ENCODE assay signal across 8 mouse cellular contexts in genomic region chr15:79141566-79141917, GRCm38 (mm10). TPM values are rescaled to one million over a fixed set of nuclear protein-coding genes. Genes with fewer than 3 reads are reported as not detected.
A peak's percentile ranks its signal among the peaks of the same experiment; 100 is the strongest.
DNase-seq lines count a peak whose midpoint lies in the region; ATAC-seq and TF ChIP-seq lines count a peak whose summit lies in the region.

No protein-coding gene starts in this region.

- H3K27me3 ChIP-seq in kidney, embryonic 15.5 days: no peaks in the 10 kb centered on the region; the same call in 1 of the 2 replicates
- H3K27me3 ChIP-seq in embryonic facial prominence, embryonic 11.5 days (ENCODE audit: control insufficient read depth, insufficient read depth, low read length): no peaks in the 10 kb centered on the region
- no peaks in the 10 kb centered on the region for H3K27me3 ChIP-seq in intestine, postnatal 0 days (replicated peaks; ENCODE audit: control insufficient read depth, insufficient read depth, low read length)
- H3K27me3 ChIP-seq in neural tube, embryonic 11.5 days (ENCODE audit: control insufficient read depth, insufficient read depth, low read length): no peaks in the 10 kb centered on the region

- H3K36me3 ChIP-seq in kidney, embryonic 15.5 days: peaks cover 32% of the 10 kb centered on the region
- no peaks in the 10 kb centered on the region; the same call in 1 of the 2 replicates for H3K36me3 ChIP-seq in embryonic facial prominence, embryonic 11.5 days (replicated peaks; ENCODE audit: control insufficient read depth, insufficient read depth, low read depth, low read length)
- peaks cover 21% of the 10 kb centered on the region for H3K36me3 ChIP-seq in intestine, postnatal 0 days (ENCODE audit: control insufficient read depth, insufficient read depth)
- peaks cover 7% of the 10 kb centered on the region; the same call in 1 of the 2 replicates for H3K36me3 ChIP-seq in neural tube, embryonic 11.5 days (ENCODE audit: control insufficient read depth, insufficient read depth, low read length)

- peak overlapping the region; percentile 67 for H3K4me3 ChIP-seq in kidney, embryonic 15.5 days (replicated peaks)
- peak overlapping the region; percentile 87 for H3K4me3 ChIP-seq in embryonic facial prominence, embryonic 11.5 days (ENCODE audit: low read depth, low read length)
- peak overlapping the region; percentile 77 for H3K4me3 ChIP-seq in intestine, postnatal 0 days (ENCODE audit: low read depth, low read length)
- H3K4me3 ChIP-seq in neural tube, embryonic 11.5 days (ENCODE audit: low read depth, low read length): peak overlapping the region; percentile 82

- WGBS in kidney, embryonic 15.5 days: under 1% methylated on average over 7 of the region's 7 CpGs
- WGBS in embryonic facial prominence, embryonic 11.5 days: 2% methylated on average over 7 of the region's 7 CpGs
- 2% methylated on average over 7 of the region's 7 CpGs for WGBS in intestine, postnatal 0 days
- WGBS in neural tube, embryonic 11.5 days: 2% methylated on average over 7 of the region's 7 CpGs

- peak overlapping the region; percentile 28; the same call in 1 of the 2 replicates for H3K27ac ChIP-seq in kidney, embryonic 15.5 days
- H3K27ac ChIP-seq in embryonic facial prominence, embryonic 11.5 days (replicated peaks; ENCODE audit: low read depth, low read length): no peak overlapping the region
- H3K27ac ChIP-seq in intestine, postnatal 0 days (ENCODE audit: low read depth, low read length): no peak overlapping the region; the same call in 1 of the 2 replicates
- H3K27ac ChIP-seq in neural tube, embryonic 11.5 days (ENCODE audit: low read depth, low read length): no peak overlapping the region

- H3K9me3 ChIP-seq in kidney, embryonic 15.5 days (replicated peaks): no peaks in the 10 kb centered on the region
- no peaks in the 10 kb centered on the region for H3K9me3 ChIP-seq in embryonic facial prominence, embryonic 11.5 days (replicated peaks; ENCODE audit: control insufficient read depth, low read length)
- H3K9me3 ChIP-seq in intestine, postnatal 0 days (ENCODE audit: control insufficient read depth): no peaks in the 10 kb centered on the region
- H3K9me3 ChIP-seq in neural tube, embryonic 11.5 days (ENCODE audit: control insufficient read depth, low read length): no peaks in the 10 kb centered on the region

- DNase-seq in kidney, postnatal 14 days: no peak
- no peak for DNase-seq in embryonic facial prominence, embryonic 11.5 days (ENCODE audit: low spot score)
- no peak for DNase-seq in neural tube, embryonic 11.5 days (ENCODE audit: low spot score)
- DNase-seq in adrenal gland, adult 2 months: no peak
- DNase-seq in urinary bladder, adult 18-20 months (ENCODE audit: low spot score in 2 of 2): no peak
- DNase-seq in adrenal gland, postnatal 36 days: no peak

- peak overlapping the region; percentile 64 for H3K9ac ChIP-seq in kidney, embryonic 15.5 days
- H3K9ac ChIP-seq in embryonic facial prominence, embryonic 11.5 days (replicated peaks; ENCODE audit: low read length): peak overlapping the region; percentile 79
- peak overlapping the region; percentile 61 for H3K9ac ChIP-seq in intestine, postnatal 0 days (ENCODE audit: low read depth, low read length)
- peak overlapping the region; percentile 74 for H3K9ac ChIP-seq in neural tube, embryonic 11.5 days (ENCODE audit: low read length)

- no peak for TF ChIP-seq CTCF in intestine, postnatal 0 days (IDR thresholded peaks at IDR 0.05; ENCODE audit: low read depth)

- no peak; the same call in 1 of the 2 replicates for ATAC-seq in kidney, embryonic 15.5 days (replicated peaks; ENCODE audit: low FRiP score)
- 0 out of 2 replicates have a peak, but pooled peaks have one; percentile 30 for ATAC-seq in embryonic facial prominence, embryonic 11.5 days (replicated peaks; ENCODE audit: insufficient number of reproducible peaks, low FRiP score, low TSS enrichment, low read depth)
- no peak; the same call in 1 of the 2 replicates for ATAC-seq in intestine, postnatal 0 days
- no peak for ATAC-seq in neural tube, embryonic 11.5 days (ENCODE audit: insufficient read depth, low FRiP score, low TSS enrichment)

- H3K4me2 ChIP-seq in kidney, embryonic 15.5 days: peak overlapping the region; percentile 89
- peak overlapping the region; percentile 54 for H3K4me2 ChIP-seq in embryonic facial prominence, embryonic 11.5 days (ENCODE audit: low read depth, low read length)
- H3K4me2 ChIP-seq in intestine, postnatal 0 days (replicated peaks; ENCODE audit: low read depth): peak overlapping the region; percentile 84
- peak overlapping the region; percentile 95 for H3K4me2 ChIP-seq in neural tube, embryonic 11.5 days (ENCODE audit: low read depth)

- peaks cover 30% of the 10 kb centered on the region for H3K4me1 ChIP-seq in kidney, embryonic 15.5 days
- no peaks in the 10 kb centered on the region; the same call in 1 of the 2 replicates for H3K4me1 ChIP-seq in embryonic facial prominence, embryonic 11.5 days (ENCODE audit: control insufficient read depth, insufficient read depth, low read length)
- H3K4me1 ChIP-seq in intestine, postnatal 0 days (replicated peaks; ENCODE audit: control insufficient read depth, insufficient read depth, low read length): 0 out of 2 replicates have a peak, but pooled peaks cover 3% of the 10 kb centered on the region
- H3K4me1 ChIP-seq in neural tube, embryonic 11.5 days (ENCODE audit: control insufficient read depth, insufficient read depth, low read length): peaks cover 11% of the 10 kb centered on the region

RNA-seq across cellular contexts. Expression of gene 1700088E04Rik, which starts 0.5 kb away (rescaled TPM):
- polyA plus RNA-seq in kidney, embryonic 15.5 days (2015; fragmentation: Nextera tagmentation; extraction: Ambion mirVana): 7.7 and 10.5 TPM in 2 replicates
- polyA plus RNA-seq in embryonic facial prominence, embryonic 11.5 days (2014; fragmentation: Nextera tagmentation; extraction: Ambion mirVana): 6.8 and 7.9 TPM in 2 replicates
- polyA plus RNA-seq in intestine, postnatal 0 days (2015; fragmentation: Nextera tagmentation; extraction: Ambion mirVana): 4.2 and 5.2 TPM in 2 replicates
- polyA plus RNA-seq in neural tube, embryonic 11.5 days (2014; fragmentation: Nextera tagmentation; extraction: Ambion mirVana): 8.8 and 9.4 TPM in 2 replicates
- 1 to 10 TPM; 5.2 to 9.9 TPM for total RNA-seq in adrenal gland, adult 2 months (2021)
- polyA plus RNA-seq in adrenal gland, adult 2 months (2012; rRNA removed): 8.1 and 10.8 TPM in 2 replicates
- total RNA-seq in adrenal gland, postnatal 36 days (2021): 1 to 10 TPM; 5.5 to 7.3 TPM

RNA-seq across cellular contexts. Expression of gene Polr2f, which starts 0.7 kb away (rescaled TPM):
- 303 and 317 TPM in 2 replicates for polyA plus RNA-seq in kidney, embryonic 15.5 days (2015; fragmentation: Nextera tagmentation; extraction: Ambion mirVana)
- polyA plus RNA-seq in embryonic facial prominence, embryonic 11.5 days (2014; fragmentation: Nextera tagmentation; extraction: Ambion mirVana): 388 and 414 TPM in 2 replicates
- polyA plus RNA-seq in intestine, postnatal 0 days (2015; fragmentation: Nextera tagmentation; extraction: Ambion mirVana): 256 and 266 TPM in 2 replicates
- polyA plus RNA-seq in neural tube, embryonic 11.5 days (2014; fragmentation: Nextera tagmentation; extraction: Ambion mirVana): 301 and 311 TPM in 2 replicates
- 100 to 1,000 TPM in 1 of 2 experiments, 10 to 100 TPM in 1; 92.8 to 151 TPM for total RNA-seq in adrenal gland, adult 2 months (2021)
- 48.1 and 48.3 TPM in 2 replicates for polyA plus RNA-seq in adrenal gland, adult 2 months (2012; rRNA removed)
- 100 to 1,000 TPM; 137 to 143 TPM for total RNA-seq in adrenal gland, postnatal 36 days (2021)

RNA-seq across cellular contexts. Expression of gene Sox10, which starts 23.5 kb away (rescaled TPM):
- polyA plus RNA-seq in kidney, embryonic 15.5 days (2015; fragmentation: Nextera tagmentation; extraction: Ambion mirVana): 0.40 and 0.96 TPM in 2 replicates
- 11.6 and 12.2 TPM in 2 replicates for polyA plus RNA-seq in embryonic facial prominence, embryonic 11.5 days (2014; fragmentation: Nextera tagmentation; extraction: Ambion mirVana)
- polyA plus RNA-seq in intestine, postnatal 0 days (2015; fragmentation: Nextera tagmentation; extraction: Ambion mirVana): 2.8 and 3.5 TPM in 2 replicates
- 25.3 and 32.9 TPM in 2 replicates for polyA plus RNA-seq in neural tube, embryonic 11.5 days (2014; fragmentation: Nextera tagmentation; extraction: Ambion mirVana)
- total RNA-seq in adrenal gland, adult 2 months (2021): 1 to 10 TPM in 1 of 2 experiments, under 1 TPM in 1; 0.89 to 2.5 TPM
- 3.9 and 5.5 TPM in 2 replicates for polyA plus RNA-seq in adrenal gland, adult 2 months (2012; rRNA removed)
- total RNA-seq in adrenal gland, postnatal 36 days (2021): 1 to 10 TPM; 1.3 to 1.8 TPM

RNA-seq across cellular contexts. Expression of gene Micall1, which starts 32.8 kb away (rescaled TPM):
- polyA plus RNA-seq in kidney, embryonic 15.5 days (2015; fragmentation: Nextera tagmentation; extraction: Ambion mirVana): 8.6 and 11.0 TPM in 2 replicates
- 4.9 and 5.1 TPM in 2 replicates for polyA plus RNA-seq in embryonic facial prominence, embryonic 11.5 days (2014; fragmentation: Nextera tagmentation; extraction: Ambion mirVana)
- 3.7 and 5.0 TPM in 2 replicates for polyA plus RNA-seq in intestine, postnatal 0 days (2015; fragmentation: Nextera tagmentation; extraction: Ambion mirVana)
- polyA plus RNA-seq in neural tube, embryonic 11.5 days (2014; fragmentation: Nextera tagmentation; extraction: Ambion mirVana): 6.8 and 7.9 TPM in 2 replicates
- total RNA-seq in adrenal gland, adult 2 months (2021): 10 to 100 TPM; 36.5 to 49.5 TPM
- 61.7 and 65.0 TPM in 2 replicates for polyA plus RNA-seq in adrenal gland, adult 2 months (2012; rRNA removed)
- 10 to 100 TPM; 41.3 to 51.4 TPM for total RNA-seq in adrenal gland, postnatal 36 days (2021)
